Mouse (Mus musculus): ENCODE measurements around the gene Itgb2l.
"Not testable (repeated sequence)": the region's sequence is repeated elsewhere in the genome, so short reads cannot be mapped to it uniquely, and the experiment has no call there.

Itgb2l gene

DNA sequence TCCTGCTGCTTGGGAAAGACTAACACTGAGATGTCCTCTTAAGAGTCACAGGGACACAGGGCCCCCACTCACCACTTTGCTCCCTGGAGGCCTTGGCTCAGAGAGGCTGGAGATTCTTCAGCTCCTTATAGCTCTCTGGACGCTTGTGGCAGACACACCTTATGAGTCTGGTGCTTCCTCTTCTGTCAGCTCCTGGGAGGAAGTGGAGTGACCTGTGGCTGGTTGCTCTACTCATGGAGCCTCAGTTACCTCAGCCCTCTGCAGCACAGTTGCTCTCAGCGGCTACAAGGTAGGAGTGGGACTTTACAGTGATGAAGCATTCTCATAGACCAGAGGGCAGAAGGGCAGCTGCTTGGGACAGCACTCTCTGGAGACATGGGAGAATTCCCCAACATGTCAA lies at the start of gene Itgb2l:
Itgb2l (minus strand) TSS at position 152 of the 400 bp plus-strand sequence.
- no peak for DNase-seq

DNA sequence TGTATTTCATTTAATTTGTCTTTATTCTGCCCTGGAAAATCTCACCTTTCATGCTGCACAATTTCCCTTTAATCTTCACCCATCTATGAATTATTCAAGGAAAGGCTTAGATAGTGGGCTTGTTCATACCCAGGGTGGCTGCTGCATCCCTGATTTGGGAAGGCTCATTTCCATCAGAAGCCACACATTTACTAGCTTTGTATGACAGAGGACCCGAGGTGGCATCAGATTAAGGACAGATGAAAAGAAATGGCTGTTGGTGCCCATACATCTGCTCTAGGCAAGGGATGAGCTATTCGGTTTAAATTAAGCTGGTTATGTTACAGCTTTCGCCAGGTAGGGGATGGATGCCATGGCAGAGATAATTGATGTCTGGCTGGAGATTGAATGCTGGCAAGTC lies 48.1 kb upstream of the Itgb2l start:
- DNase-seq, result no peak

DNA sequence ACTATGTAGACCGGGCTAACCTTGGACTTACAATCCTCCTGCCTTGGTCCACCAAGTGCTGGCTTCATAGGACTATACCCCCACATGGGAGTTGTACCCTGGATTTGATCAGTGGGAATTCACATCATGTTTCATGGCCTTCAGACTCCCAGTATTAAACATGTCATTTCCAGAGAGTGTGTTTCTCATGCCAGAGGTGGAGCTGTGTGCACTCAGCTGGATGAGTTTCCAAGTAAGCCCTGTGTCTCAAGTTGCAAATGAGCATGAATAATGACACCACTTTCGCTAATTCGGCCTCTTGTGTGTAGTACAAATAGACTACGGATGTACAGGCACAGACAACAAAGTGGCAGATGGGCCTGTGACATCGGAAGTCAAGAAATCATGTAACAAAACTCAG lies 44.6 kb upstream of the Itgb2l start:
- DNase-seq, result no peak

DNA sequence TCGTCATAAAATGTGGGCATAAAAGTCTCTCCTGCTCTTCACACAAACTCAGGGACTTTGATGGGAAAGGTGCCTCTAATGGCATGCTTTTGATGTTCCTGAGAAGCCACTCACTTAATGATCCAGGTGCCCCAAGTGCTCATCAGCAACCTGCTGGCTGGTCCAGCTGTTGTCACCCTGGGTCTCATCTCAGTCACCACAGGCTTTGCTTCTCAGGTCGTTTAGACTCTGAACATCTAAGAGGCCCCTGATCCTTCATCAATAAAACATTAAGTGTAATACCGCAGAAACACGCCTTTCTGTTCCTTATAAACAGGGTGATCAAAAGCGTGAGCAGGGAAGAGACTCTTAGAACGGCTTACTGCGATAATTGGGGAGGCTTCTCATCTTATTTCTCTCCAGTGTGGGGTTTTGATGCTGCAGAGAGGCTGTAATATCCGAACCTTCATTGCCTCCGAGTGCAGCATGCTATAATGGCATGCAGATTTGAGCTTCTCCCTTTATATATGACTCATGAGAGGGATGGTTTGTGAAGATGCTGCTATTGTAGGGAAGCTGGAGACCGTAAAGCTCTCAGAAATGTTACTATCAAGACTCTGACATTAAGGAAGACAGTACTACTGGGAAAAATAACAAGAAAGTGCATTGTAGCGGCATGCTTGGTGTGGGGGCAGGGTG lies 43.7 kb upstream of the Itgb2l start:
- no peak for DNase-seq

DNA sequence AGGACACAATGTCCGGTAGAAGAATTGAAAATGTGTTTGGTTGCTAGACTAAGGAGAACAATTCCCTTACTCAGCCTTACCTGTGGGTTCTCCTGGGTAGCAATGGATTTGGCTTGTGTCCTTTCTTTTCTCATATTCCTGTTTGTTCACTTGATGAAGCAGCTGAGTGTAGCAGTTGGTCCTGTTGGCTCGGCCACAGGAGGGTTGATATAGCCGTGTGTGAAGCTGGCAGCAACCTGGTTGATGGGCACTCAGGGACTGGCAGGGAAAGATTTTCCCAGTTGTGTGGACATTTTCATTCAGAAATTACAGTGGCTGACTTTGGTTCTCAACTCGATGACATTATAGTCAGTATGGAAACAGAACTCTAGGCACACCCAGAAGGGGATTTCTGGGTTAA lies 38.4 kb upstream of the Itgb2l start:
- DNase-seq, result no peak

DNA sequence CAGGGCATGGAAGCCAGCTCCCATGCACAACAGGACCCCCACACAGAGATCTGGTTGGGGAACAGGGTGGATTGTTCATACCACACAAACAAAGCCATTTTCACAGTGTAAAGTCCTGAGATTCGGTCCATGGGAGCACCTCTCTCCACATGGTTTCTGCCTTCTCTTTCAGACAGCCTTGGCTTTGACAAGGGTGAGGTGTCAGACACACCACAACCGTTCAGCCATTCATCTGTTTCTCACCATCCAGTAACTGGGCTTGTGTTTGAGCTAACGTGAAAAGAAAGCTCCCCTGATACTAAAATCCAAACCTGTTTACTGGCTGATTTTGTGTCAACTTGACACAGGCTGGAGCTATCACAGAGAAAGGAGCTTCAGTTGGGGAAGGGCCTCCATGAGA lies 30.8 kb upstream of the Itgb2l start:
- no peak for DNase-seq

DNA sequence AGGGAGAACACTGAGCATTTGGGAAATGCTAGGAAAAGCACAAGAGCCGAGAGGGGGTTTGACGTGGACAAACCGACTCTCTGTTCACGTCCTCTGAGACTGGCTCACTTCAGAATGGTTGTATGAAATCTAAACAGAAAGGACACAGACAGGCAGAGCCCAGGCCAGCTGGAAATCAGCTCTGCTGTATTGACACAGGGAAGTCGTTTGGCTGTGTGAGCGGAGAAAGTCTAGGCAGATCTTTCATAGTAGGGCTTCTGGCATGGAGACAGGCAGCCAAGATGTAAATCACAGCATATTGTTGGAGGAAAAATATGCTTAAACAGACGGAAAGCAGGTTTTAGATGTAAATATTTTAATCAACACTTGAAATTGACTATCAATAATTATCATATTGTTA lies 29.4 kb upstream of the Itgb2l start:
- no peak for DNase-seq

DNA sequence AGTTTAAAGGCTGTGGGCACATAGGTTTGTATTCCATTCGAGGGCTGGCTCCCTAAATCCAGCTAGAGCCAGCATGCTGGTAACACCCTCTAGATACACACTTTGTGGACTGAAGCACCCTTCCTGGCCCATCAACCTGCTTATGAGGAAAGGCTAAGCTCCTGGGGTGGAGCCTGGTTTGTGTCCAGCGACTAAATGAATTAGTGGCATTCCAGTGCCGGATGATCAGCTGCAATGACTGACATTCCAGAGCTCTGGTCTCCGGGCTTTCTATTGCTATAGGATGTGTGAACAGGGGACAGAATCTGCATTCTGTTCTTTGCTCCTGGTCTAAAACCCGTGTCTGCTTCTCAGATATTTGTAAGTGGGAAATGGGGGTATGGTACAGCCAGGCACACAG lies 28.9 kb upstream of the Itgb2l start:
- no peak for DNase-seq

DNA sequence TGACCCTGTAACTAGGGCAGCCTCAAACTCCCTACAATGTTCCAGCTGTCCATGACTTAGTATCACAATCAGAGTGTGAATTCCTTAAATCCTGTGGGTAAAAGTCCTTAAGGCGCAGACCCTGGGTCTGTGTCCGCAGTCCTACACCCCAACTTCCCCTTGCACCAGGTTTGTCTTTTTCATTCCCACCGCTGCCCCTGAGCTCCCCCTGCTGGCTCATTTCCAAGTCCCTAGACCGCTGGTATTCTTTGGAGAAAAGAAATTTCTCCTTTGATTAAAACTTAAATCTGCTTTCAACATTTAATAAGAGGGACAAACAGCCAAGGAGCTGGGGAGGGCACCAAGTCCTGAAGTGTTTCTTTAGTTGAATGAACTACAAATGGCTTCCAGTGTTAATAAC lies 26.2 kb upstream of the Itgb2l start:
- DNase-seq, result peak; percentile 36

DNA sequence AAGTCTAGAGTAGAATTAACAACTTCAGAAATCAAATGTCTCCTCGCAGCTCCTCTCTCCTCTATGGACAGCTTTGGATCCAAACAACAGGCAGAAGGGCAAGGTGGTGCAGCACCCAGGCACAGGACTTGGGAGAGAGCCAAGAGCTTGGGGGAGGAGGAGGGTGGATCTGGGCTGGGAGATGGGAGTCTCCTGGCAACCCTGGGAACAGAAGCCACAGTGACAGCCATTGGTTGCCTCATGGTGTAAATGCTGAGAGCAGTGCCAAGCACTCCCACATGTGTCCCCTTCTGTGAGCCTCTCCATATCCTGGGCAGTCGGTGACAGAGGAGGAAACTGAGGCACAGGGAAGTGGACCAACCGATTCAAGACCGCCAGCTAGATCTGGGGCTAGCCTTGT lies 25.3 kb upstream of the Itgb2l start:
- no peak for DNase-seq

DNA sequence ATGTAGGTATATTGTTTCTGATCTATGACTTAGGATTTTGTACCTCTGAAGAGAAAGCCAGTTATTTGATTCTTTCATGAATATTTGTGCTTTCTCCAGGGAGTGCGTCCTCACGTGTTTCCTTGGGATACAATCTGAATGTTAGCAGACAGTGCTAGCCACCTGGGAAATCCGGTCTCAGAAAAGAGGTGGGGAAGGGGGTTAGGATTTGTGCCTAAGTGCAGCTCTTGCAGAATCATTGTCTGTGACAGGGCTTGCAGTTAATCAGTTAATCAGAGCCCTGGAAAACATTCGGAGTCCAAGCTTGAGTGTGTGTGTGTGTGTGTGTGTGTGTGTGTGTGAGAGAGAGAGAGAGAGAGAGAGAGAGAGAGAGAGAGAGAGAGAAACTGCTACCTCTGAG lies 24.6 kb upstream of the Itgb2l start:
- no peak for DNase-seq

DNA sequence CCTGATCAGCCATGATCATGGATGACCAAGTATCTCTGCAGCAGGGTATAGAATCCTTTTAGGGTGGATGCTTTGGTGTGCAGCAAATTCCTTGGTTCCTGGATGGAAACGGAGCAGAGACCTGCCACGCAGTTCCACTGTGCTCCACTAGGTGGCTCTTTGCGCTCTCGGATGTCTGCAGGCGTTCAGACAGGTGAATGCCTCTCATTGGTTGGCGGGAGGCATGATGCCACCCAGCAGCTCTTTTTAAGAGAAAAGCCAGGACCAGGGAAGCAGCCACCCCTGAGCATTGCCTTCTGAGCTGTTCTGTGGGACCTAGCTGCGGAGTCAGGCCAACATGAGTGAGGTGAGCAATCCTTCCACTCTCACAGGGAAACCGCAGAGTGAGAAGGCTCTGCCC lies 24.0 kb upstream of the Itgb2l start, which contains the start of gene Pcp4:
Pcp4 (plus strand) TSS at position 162 of the 400 bp plus-strand sequence.
- peak; percentile 52 for DNase-seq

DNA sequence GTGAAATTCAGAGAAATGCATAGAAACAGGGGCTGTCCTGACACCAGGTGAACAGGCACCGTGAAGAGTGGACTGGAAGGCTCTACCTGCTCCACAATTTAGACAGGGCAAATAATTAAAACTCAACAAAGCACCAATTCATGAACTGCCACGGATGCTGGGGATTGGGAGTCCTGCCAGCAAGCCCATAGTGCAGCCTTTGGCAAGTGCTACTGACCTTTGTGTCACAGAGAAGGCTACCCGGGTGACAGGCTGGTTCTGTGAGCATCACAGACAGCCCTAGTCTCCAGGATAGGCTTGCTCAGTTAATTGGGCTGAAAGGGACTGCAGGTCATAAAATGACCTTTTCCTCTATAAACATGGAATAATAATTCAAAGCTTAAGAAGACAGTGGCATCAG lies 17.4 kb upstream of the Itgb2l start:
- DNase-seq, result no peak

DNA sequence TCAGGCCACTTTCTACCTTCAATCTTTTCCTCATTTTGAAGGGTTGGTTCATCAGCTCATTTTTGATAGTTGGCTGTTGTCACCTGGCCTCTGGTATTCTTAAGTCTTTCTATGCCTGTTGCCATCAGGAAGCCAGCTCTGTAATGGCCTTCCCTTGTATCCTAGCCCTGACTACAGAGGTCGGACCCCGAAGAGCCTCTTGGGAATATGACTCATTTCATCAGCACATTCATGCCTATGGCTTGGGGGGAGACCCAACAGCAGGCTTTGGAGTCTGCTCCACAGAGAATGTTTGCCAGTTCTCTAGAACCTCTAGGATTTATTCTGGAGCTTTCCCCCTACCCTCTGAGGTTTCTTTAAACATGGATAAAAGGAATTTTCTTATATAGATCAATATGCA lies 15.9 kb upstream of the Itgb2l start:
- DNase-seq, result no peak

DNA sequence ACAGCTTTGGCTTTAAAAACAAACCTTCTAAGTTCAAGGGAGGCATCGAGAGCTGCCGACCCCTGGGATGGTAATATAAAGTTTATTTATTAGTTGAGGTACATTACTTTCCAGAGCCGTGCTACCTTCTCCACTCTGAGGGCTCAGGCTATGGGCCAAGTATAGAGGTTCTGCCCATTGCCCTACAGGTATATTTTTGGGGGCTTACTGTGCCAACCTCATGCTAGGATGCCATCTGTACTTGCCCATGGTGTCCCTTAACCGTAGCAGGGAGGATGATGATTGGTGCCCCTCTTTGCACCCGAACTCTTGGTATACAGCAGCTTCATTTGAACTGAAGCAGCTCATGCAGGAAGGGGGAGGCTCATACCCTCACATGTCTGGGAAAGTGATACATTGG lies 14.2 kb upstream of the Itgb2l start:
- DNase-seq, result no peak

DNA sequence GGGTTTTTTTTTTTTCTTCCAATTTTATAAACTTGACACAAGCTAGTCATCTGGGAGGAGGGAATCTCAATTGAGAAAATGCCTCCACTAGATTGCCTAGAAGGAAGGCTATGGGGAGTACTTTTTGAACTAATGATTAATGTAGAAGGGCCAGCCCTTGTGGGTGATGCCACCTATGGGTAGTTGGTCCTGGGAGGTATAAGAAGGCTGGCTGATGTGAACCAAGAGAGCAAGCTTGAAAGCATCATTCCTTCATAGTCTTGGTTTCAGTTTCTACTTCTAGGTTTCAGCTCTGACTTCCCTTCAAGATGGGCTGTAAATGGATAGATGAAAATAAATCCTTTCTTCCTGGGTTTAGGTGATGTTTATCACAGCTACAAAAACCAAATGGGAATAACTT lies 10.7 kb upstream of the Itgb2l start:
- DNase-seq, result no peak

DNA sequence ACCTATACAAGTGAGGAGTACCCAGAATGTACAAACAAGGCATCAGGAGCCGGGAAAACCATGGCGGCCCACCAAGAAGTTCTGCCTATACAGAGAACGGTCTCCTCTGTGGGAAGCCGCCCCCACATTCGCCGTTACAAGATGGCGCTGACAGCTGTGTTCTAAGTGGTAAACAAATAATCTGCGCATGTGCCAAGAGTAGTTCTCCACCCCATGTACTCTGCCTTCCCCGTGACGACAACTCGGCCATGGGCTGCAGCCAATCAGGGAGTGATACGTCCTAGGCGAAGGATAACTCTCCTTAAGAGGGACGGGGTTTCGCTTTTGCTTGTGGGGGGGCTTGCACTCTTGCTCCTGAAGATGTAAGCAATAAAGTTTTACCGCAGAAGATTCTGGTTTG lies 7.5 kb upstream of the Itgb2l start:
- DNase-seq, result not testable (repeated sequence)

DNA sequence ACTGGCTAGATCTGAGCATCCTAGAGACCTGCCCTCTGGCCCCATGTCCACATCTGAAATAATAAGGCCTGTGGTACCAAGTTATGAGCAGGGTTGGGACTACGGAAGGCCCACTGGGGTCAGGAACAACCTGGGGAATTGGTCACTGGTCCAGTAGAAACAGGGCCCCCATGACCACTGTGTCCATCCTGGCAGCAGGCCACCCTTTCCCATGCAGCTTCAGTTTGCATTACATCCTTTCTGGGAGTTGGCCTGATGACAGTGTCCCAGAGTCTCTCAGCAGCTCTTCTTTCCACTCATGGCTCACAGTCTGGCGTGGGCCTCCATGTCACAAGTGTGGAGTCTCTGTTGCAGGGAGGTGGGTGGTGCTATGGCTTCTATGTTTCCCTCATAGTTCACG lies 1.6 kb downstream of the Itgb2l start:
- no peak for DNase-seq

DNA sequence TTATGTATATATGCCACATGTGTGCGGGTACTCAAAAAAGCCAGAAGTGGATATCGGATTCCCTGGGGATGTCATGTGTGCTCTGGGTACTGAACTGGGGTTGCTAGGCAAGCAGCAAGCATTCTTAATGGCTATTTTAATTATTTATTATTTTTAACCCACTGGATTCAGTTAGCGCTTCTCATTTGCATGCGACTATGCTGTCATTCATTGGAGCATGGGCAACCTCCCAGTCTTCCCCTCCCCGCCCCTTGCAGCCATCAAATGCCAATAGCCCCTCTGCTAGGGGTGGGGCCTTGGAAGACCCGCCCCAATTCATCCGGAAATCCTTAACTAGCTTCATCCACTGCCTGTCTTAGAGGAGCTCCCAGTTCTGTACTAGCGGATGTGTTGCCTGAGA lies 2.5 kb downstream of the Itgb2l start:
- no peak for DNase-seq

DNA sequence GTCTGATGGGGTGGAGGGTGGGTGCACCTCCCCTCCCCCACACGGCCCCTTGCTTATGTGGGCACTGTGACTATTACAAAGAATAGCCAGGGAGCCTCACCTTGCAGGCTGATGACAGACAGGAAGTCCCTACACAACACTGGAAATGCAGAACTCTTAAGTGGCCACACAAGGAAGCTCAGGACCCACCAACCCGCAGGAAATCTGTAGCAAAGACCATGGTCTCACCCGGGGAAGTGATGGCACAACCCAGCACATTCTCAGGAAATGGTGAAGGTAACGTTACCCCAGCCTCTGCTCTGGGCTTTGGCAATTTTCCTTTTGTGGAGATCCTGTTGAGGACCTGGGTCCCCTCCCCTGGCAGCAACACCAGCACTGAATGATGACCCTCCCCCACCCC lies 3.7 kb downstream of the Itgb2l start:
- DNase-seq, result no peak

DNA sequence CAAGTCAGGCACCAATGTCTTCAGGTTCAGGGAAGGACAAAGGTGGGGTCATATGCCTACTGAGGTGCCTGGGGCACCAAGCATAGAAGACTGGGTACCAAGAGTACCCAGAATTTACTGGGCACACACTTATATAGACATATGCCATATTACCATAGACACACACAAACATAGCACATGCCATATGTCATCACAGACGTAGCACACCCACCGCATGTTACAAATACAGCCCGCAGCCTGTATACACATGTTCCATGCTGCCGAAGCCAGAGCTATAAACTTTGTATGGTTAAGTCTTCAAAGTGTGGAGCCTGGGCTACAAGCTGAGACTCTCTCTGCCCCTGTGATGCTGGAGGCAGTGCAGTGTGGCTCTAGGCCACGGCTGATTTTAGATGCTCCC lies 4.5 kb downstream of the Itgb2l start:
- DNase-seq, result no peak

DNA sequence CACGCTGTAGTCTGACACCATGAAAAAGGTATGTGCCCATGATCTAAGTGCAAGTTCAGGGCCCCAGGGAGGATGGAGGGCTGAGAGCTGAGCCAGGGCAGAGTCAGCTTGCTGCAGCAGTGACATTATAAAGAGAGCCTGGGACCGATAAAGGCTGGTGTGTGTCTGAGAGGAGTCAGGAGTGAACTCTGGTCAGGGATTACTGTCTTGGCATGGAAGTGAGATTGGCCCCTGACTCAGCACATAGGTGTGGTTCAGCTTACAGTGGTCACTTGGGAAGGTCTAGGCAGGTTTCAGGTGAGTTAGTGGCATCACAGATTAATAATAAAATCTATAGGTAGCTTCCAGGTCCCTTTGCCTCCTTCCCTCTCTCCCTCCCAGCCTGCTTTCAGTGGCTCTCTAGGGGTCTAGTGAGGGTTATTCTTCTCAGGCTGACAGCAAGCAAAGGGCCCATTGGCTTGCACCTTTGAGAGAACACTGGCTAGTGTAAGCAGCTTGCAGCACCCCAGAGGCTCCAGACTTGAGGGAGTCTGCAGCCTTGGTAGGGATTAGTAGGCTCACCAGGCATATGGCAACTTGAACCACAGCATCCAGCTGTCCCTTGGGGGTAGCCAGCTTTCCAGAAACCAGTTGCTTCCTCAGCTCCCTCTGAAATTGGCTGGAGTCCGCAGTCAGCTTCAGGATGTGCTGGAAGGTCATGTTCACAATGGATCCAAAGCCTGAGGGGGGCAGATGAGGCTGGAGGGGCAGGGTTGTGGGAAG lies 9.2 kb downstream of the Itgb2l start:
- DNase-seq, result no peak

DNA sequence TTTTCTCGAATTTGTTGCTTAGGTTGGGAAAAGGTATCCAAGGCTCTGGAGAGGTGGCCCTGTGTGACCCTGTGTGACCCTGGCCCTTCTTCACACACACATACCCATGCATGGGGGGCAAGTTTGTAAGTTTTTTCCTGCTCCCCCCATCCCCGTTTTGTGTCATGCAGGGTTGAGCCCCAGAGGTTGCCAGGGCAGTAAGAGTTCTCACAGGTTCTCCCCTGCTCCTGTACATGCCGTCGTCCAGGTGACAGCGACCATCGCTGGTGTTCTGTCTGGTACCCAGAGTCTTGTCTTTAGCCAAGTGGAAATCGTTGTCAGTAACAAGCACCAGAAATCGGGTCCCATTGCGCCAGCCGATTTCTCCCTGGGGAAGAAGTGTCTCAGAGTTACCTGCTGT lies 10.2 kb downstream of the Itgb2l start:
- no peak for DNase-seq

DNA sequence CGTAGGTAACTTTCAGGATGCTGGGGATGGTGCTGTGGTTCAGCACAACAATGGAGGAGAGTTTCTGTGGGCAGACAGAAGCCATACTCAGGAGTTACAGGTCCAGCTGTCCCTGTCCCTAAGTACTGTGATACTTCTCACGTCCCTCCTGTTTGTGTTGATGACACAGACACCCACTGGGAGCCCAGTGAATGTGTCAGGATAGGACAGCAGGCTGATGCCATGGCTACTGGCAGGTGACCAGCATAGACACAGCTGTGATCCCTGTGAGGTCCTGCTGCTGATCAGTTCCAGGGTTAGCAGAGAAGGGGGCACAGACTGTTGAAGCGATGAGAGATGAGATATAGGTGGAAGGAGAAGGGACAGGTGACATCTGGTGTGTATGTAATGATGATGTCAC lies 14.4 kb downstream of the Itgb2l start:
- no peak for DNase-seq

DNA sequence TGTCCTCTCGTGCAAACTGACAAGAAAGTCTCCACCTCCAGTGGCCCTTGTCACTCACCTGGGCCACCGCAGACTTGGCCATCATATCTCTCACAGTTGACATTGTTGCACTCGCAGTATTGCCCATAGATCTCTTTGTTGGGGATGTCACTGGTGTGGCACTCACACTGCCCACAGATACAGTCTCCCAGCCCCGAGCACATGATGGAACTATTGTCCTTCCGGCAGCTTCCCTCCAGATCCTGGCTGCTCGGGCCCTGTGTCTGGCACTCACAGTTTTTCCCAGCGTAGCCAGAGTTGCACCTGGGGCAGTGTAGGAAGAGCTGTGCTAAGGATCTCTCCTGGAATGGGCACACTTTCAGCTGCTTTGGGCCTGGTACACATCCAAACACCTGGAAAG lies 16.7 kb downstream of the Itgb2l start:
- DNase-seq, result no peak
